Mouse (Mus musculus) lung, adult 2 months (tissue): Measurements from ENCODE around the gene Hdac9.

Source experiments
- CTCF ChIP-seq: fragments of 200-500 bp; IDR thresholded peaks from 2 replicates; pipeline ENCODE4 v1.5.1; 2011; ENCODE audit warnings: mild to moderate bottlenecking, low read length, control low read depth; ENCODE audit not compliant: insufficient read depth
- POLR2A ChIP-seq: fragments of 200-500 bp; IDR thresholded peaks from 2 replicates; pipeline ENCODE4 v1.6.1; 2011; ENCODE audit warnings: low read depth, mild to moderate bottlenecking, control low read depth, low read length, borderline replicate concordance; ENCODE audit errors: extremely low read depth

- TF ChIP-seq POLR2A (no peak), CTCF (no peak)
Measured at GRCm38 (mm10) chr12:34808180-34808579, 108.7 kb downstream of the Hdac9 start.
